Mouse (Mus musculus) megakaryocyte, adult 5-6 weeks (primary cell): ENCODE results near the gene Podxl. TPM values are rescaled to one million over a fixed set of nuclear protein-coding genes. Genes with fewer than 3 reads are reported as not detected.

Experiments used
- ATAC-seq: 2 replicates; pipeline ENCODE4 v1.8.0; 2016; ENCODE audit warnings: mild to moderate bottlenecking, inconsistent platforms; ENCODE audit not compliant: poor library complexity, severe bottlenecking
- total RNA-seq, 2 experiments: library from RNA; stranded (forward) in 1 of 2; stranded (reverse) in 1 of 2; fragments of 153-499, 151-499 nt in 1 of 2; fragments of 221-1000, 200-1000 nt in 1 of 2; gene quantifications; 2 replicates each; pipeline versions ENCODE4 v1.2.3 to v1.2.4; 2015 to 2017

Gene Podxl
- total RNA-seq, 2 experiments from 2014 or later: not detected

DNA sequence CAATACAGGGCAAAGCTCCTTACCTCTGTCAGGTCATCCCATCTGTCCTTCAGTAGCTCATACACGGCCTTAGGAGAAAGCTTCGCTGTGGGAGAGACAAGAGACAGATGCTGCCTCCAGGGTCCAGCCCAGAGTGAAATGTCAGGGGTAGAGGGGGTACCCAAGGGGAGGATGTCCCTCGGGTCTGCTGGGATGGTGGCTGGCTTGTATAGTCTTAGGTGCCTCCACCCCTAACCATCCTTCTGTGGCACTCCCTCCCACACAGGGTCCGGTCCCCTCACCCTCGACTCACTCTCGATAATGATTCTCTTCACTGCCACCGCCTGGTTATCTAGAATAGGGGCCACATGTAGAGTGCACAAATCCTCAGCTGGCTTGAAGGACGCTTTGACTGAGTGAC lies 39.1 kb downstream of the Podxl start:
- no peak for ATAC-seq

- no peak for ATAC-seq
Measured at GRCm38 (mm10) chr6:31524121-31524520, 39.7 kb downstream of the Podxl start.

- no peak for ATAC-seq
Measured at GRCm38 (mm10) chr6:31523657-31524056, 40.1 kb downstream of the Podxl start.

DNA sequence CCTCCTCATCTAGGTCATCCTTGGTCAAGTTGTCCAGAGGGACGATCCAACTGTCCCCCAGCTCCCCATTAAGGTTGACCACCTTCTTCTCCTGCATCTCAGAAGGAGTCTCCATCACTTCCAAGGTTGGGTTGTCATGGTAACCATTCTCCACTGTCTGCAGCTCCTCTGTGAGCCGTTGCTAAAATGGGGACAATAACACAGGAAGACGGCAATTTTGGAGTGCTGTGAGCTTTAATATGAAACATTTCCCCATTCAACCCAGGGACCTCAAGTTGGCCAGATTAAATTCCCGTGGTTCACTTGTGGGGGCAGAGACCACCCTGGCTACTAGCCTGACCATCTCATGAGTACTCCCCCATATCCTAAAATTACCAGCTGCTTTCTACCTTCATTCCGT lies 40.7 kb downstream of the Podxl start:
- ATAC-seq: no peak

DNA sequence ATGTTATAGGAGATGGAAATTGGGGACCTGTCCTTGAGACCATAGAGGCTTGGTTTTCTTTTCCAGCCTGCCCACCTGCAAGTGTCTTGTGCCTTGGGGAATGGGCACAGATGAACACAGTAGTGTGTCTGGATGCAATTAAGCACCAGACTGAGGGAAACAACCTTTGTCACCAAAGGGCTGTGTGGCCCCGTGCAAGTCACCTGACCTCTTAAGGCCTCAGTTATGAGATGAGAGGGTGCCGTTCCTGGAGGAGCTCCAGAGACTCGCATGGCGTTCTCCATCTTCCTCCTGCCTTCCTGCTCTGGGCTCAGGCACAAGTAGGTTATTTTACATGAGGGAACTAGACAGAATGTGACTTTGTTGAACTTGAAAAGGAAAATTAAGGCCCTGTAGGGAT lies 41.3 kb downstream of the Podxl start:
- no peak for ATAC-seq

DNA sequence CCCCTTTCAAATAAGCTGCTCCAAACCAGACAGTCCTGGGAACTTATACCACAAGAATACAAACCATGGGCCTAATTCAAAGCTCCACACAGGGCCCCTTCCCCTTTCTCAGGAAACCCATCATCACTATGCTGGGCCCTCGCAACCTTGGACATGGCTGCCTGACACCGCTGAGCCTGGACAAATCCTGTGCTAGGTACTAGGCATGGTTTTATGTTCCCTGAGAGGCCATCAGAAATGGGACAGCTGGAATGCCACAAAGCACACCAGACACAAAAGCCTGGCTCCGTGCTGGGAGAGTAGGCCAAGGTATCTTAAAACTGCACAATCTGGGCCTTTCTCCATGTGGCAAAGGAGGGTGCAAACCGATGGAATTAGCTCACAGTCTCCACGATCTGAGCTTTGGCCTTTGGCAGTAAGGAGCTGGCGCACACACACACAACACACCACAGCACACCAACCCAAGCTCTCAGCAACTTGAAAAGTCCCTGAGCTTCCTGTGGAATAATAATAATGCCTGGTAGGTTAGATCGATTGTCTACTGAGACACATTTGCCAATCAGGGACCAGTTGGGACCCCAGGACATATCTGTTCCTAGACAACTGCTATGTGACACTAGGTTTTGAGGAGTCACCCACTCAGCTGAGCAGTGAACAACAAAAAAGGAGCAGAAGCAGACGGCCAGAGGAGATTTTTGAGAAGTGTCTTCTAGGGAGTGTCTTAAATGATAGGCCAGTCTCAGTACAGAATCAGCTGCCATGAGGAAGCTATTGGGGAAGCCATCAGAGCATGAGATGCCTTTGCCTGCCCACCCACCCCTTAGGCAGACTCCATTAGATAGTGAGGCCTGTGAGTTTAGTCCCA lies 42.1 kb downstream of the Podxl start:
- no peak for ATAC-seq

DNA sequence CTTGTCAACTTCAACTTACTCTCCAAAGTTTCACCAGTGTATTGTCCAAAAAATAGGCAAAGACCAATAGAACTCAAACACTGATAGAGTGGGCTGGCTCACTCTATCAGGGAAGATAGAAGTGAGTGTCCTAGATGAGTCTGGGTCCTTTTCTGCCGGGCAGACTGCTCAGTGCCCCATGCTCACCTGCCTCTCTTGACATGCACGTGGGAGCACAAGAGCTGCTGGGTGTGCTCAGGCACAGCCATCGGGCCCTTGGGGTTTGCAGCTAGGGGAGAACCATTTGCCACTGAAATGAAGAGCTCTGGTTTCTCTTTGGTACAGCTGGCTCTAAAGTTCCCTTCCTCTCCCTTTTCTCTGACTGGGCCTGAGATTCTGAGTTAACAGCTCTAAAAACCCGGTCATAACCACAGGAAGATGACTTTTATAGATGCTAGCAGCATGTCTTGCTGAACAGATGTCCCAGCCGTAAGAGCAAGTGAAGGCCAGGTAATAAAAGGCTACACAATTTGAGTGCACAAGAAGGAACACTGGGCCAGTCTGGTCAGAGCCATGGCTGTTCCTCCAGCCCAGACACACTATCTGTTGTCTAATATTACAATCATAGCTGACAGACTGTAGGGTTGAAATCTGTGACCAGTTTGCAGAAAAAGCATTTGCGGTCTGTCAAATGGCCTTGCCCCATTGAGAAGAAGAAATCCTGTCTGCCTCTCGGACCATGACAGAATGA lies 43.1 kb downstream of the Podxl start:
- no peak for ATAC-seq

GRCm38 (mm10) chr6:31519001-31519471 lies 44.7 kb downstream of the Podxl start:
- peak; percentile 47 for ATAC-seq

- no peak for ATAC-seq
Measured at GRCm38 (mm10) chr6:31518338-31518698, 45.5 kb downstream of the Podxl start.

GRCm38 (mm10) chr6:31517681-31518337 lies 46.0 kb downstream of the Podxl start:
- no peak for ATAC-seq

GRCm38 (mm10) chr6:31513726-31514125 lies 50.1 kb downstream of the Podxl start:
- no peak for ATAC-seq

GRCm38 (mm10) chr6:31502614-31503013 lies 61.2 kb downstream of the Podxl start:
- ATAC-seq: peak; percentile 62

DNA sequence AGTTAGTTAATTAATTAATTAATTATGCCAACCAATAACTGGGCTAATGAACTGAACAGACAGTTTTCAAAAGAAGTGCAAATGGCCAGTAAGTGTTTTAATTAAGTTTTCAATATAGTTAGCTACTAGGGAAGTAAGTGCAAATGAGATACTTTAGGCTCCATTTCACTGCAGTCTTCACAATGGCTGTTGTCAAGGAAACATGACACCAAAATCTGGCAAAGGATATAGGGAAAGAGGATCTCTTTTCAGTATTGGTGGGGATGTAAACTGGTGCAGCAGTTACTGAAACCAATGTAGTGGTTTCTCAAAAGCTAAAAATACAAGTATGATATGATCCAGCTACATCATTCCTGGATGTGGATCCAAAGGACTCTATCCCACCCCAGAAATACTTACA lies 63.1 kb downstream of the Podxl start:
- ATAC-seq: no peak

DNA sequence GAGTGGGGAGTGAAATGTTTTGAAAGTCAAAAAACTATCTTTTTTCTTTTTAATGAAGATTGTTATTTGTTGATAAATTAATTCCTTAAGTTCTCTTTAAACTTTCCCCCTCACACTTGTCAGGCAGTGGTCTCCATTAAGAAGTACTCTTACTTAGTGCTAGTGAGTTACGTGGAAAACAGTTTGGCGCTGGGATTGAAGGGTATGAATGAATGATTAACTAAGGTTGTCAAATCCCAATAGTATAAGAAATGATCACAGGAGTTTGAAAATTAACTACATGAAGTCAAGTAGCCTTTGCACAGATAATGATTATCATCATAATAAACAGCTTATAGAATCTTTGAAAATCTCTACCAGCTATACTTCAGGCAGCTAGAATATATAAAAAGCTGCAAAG lies 63.5 kb downstream of the Podxl start:
- ATAC-seq: no peak

- no peak for ATAC-seq
Measured at GRCm38 (mm10) chr6:31499836-31500235, 63.9 kb downstream of the Podxl start.

DNA sequence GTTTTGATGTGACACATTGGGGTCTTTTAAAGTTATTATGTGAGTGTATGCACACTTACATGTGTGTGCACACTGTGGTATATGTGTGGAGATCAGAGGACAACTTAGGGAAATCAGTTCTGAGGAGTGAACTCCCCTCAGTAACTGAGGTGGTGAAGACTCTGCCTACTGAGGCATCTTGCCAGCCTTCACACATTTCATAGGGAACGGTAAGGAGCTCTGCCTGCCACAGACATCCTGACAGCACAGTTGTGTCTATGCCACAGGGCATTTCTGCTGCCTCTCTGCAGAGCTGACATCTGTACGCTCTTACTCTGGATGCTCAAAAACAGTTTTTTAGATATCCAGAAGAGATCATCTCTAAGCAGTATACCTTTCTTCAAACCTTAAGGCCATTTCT lies 67.6 kb downstream of the Podxl start:
- ATAC-seq: no peak

GRCm38 (mm10) chr6:31495122-31495731 lies 68.6 kb downstream of the Podxl start:
- no peak for ATAC-seq

- ATAC-seq: no peak
Measured at GRCm38 (mm10) chr6:31489950-31490349, 73.8 kb downstream of the Podxl start.

DNA sequence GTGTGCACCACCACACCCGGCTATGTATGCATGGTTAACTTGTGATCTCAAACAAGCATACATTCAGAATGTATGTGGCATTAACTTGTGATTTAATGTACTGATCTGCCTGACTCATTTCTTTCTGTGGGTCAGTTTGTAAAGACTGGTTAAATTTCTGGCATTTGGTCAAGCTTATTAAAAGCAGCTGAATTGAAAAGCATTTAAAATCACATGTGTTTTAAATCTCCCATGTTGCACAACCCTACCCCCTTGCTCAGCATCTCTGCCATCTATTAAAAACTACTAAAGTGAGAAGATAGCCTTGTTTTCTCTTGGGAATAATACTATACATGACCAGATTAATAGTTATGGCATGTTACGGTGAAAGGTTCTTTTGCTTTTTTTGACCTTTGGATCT lies 77.2 kb downstream of the Podxl start:
- no peak for ATAC-seq

GRCm38 (mm10) chr6:31480008-31480407 lies 83.8 kb downstream of the Podxl start:
- ATAC-seq: no peak

DNA sequence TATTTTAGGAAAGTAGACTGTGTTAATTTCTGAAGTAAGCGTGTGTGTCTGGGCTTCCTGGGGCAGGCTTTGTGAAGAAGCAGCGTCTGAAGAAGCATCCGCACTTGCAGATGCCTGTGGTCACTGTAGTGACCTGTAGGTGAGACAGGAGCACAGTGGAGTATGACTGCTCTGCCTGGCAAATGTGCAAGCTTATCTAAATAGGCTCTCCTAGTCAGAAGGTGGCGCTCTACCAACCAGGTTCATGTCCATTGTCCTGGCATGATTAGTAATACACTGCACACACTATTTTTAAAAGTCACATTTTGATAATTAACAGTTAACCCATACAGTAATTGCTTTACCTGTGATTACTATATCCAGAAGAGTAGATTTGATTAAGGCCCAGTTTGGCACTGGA lies 85.6 kb downstream of the Podxl start:
- ATAC-seq: no peak
